19 mouse cellular contexts compared by ENCODE assay signal in genomic region chr11:117445707-117446106, GRCm38 (mm10). TPM values are rescaled to one million over a fixed set of nuclear protein-coding genes. Genes with fewer than 3 reads are reported as not detected.
DNase-seq lines count a peak whose midpoint lies in the region; ATAC-seq lines count a peak whose summit lies in the region.
"Had no signal": no experiment of that assay in that cellular context is flagged by ENCODE, and none has a peak within 500 bp of the region (broad histone marks: within the 10 kb centered on the region; RNA-seq: fewer than 3 reads in every experiment).

No protein-coding gene starts in this region.

- no peaks in the 10 kb centered on the region for H3K27me3 ChIP-seq in embryonic facial prominence, embryonic 15.5 days
- H3K27me3 ChIP-seq in embryonic facial prominence, embryonic 10.5 days (replicated peaks; ENCODE audit: low read depth, poor library complexity, severe bottlenecking): peaks cover 55% of the 10 kb centered on the region
- H3K27me3 ChIP-seq in kidney, embryonic 15.5 days: peaks cover 15% of the 10 kb centered on the region
- H3K27me3 ChIP-seq in midbrain, embryonic 16.5 days (ENCODE audit: control insufficient read depth, insufficient read depth, low read depth, low read length): no peaks in the 10 kb centered on the region

- no peak for DNase-seq in embryonic facial prominence, embryonic 10.5 days (ENCODE audit: low spot score)
- peak; percentile 27 for DNase-seq in brain, adult 2 months (ENCODE audit: low read depth, low spot score)
- no peak for DNase-seq in left cerebral cortex, postnatal 14 days (ENCODE audit: low spot score in 2 of 2)
- DNase-seq in urinary bladder, postnatal 4 days (ENCODE audit: low spot score in 2 of 2): no peak
- no peak for DNase-seq in layer of hippocampus, adult 18-20 months (ENCODE audit: low spot score in 2 of 2)
- DNase-seq: B cell, adult 2 months; cerebellum, postnatal 14 days; gastrocnemius, postnatal 25 days had no signal

- no peak overlapping the region for H3K4me2 ChIP-seq in embryonic facial prominence, embryonic 15.5 days (replicated peaks)
- no peak overlapping the region for H3K4me2 ChIP-seq in kidney, embryonic 15.5 days
- H3K4me2 ChIP-seq in midbrain, embryonic 16.5 days (ENCODE audit: low read length): no peak overlapping the region
- H3K4me2 ChIP-seq: embryonic facial prominence, embryonic 12.5 days; heart, embryonic 12.5 days had no signal

- intact Hi-C loops in left cerebral cortex, postnatal 14 days (cut with DNase I): no loop called here

- no peaks in the 10 kb centered on the region for H3K9me3 ChIP-seq in embryonic facial prominence, embryonic 15.5 days (replicated peaks)
- H3K9me3 ChIP-seq in embryonic facial prominence, embryonic 10.5 days: no peaks in the 10 kb centered on the region
- H3K9me3 ChIP-seq in kidney, embryonic 15.5 days (replicated peaks): no peaks in the 10 kb centered on the region
- H3K9me3 ChIP-seq in midbrain, embryonic 16.5 days (replicated peaks; ENCODE audit: control insufficient read depth, low read length, poor library complexity, severe bottlenecking): no peaks in the 10 kb centered on the region
- H3K9me3 ChIP-seq: embryonic facial prominence, embryonic 12.5 days; heart, embryonic 12.5 days had no signal

- no peak overlapping the region for H3K4me3 ChIP-seq in embryonic facial prominence, embryonic 15.5 days (replicated peaks)
- no peak overlapping the region for H3K4me3 ChIP-seq in embryonic facial prominence, embryonic 10.5 days
- no peak overlapping the region for H3K4me3 ChIP-seq in kidney, embryonic 15.5 days (replicated peaks)
- H3K4me3 ChIP-seq in midbrain, embryonic 16.5 days (ENCODE audit: low read depth, low read length): no peak overlapping the region
- H3K4me3 ChIP-seq: embryonic facial prominence, embryonic 12.5 days; heart, embryonic 12.5 days had no signal

- H3K4me1 ChIP-seq in embryonic facial prominence, embryonic 15.5 days: peaks cover 17% of the 10 kb centered on the region
- peaks cover 36% of the 10 kb centered on the region for H3K4me1 ChIP-seq in embryonic facial prominence, embryonic 10.5 days
- H3K4me1 ChIP-seq in kidney, embryonic 15.5 days: peaks cover 23% of the 10 kb centered on the region
- peaks cover 17% of the 10 kb centered on the region for H3K4me1 ChIP-seq in midbrain, embryonic 16.5 days (ENCODE audit: control insufficient read depth, insufficient read depth, low read length)

- no peak overlapping the region for H3K9ac ChIP-seq in embryonic facial prominence, embryonic 15.5 days
- H3K9ac ChIP-seq in kidney, embryonic 15.5 days: no peak overlapping the region
- peak overlapping the region; percentile 2; the same call in 1 of the 2 replicates for H3K9ac ChIP-seq in midbrain, embryonic 16.5 days (ENCODE audit: low read depth, low read length)
- H3K9ac ChIP-seq: embryonic facial prominence, embryonic 12.5 days; heart, embryonic 12.5 days had no signal

- H3K36me3 ChIP-seq in embryonic facial prominence, embryonic 15.5 days: no peaks in the 10 kb centered on the region
- no peaks in the 10 kb centered on the region for H3K36me3 ChIP-seq in embryonic facial prominence, embryonic 10.5 days (replicated peaks)
- no peaks in the 10 kb centered on the region for H3K36me3 ChIP-seq in kidney, embryonic 15.5 days
- H3K36me3 ChIP-seq in midbrain, embryonic 16.5 days (ENCODE audit: control insufficient read depth, insufficient read depth, low read length): no peaks in the 10 kb centered on the region
- H3K36me3 ChIP-seq: embryonic facial prominence, embryonic 12.5 days; heart, embryonic 12.5 days had no signal

- WGBS in embryonic facial prominence, embryonic 15.5 days: 52% methylated on average over 6 of the region's 6 CpGs
- WGBS in embryonic facial prominence, embryonic 10.5 days: 73% methylated on average over 6 of the region's 6 CpGs
- 27% methylated on average over 6 of the region's 6 CpGs for WGBS in kidney, embryonic 15.5 days
- 62% methylated on average over 6 of the region's 6 CpGs for WGBS in midbrain, embryonic 16.5 days

- ATAC-seq in embryonic facial prominence, embryonic 15.5 days (ENCODE audit: insufficient number of reproducible peaks, low FRiP score, low TSS enrichment, low read depth): 0 out of 2 replicates have a peak, but pooled peaks have one; percentile 51
- 0 out of 2 replicates have a peak, but pooled peaks have one; percentile 36 for ATAC-seq in kidney, embryonic 15.5 days (replicated peaks; ENCODE audit: low FRiP score)
- ATAC-seq in midbrain, embryonic 16.5 days: no peak; the same call in 1 of the 2 replicates
- ATAC-seq: forebrain, embryonic 14.5 days had no signal

- H3K27ac ChIP-seq in embryonic facial prominence, embryonic 15.5 days (replicated peaks): no peak overlapping the region
- H3K27ac ChIP-seq in embryonic facial prominence, embryonic 10.5 days (replicated peaks): no peak overlapping the region
- no peak overlapping the region for H3K27ac ChIP-seq in kidney, embryonic 15.5 days
- H3K27ac ChIP-seq in midbrain, embryonic 16.5 days (ENCODE audit: low read length): no peak overlapping the region
- H3K27ac ChIP-seq: embryonic facial prominence, embryonic 12.5 days had no signal

RNA-seq across cellular contexts. Expression of gene Gm11733, which starts 38.5 kb away (rescaled TPM):
- 0.12 TPM in 1 of 2 replicates, not detected in the other for polyA plus RNA-seq in embryonic facial prominence, embryonic 15.5 days (2015; fragmentation: Nextera tagmentation; extraction: Ambion mirVana)
- polyA plus RNA-seq in embryonic facial prominence, embryonic 10.5 days (2016; fragmentation: Nextera tagmentation; extraction: Ambion mirVana): 0.06 TPM in 2 replicates
- polyA plus RNA-seq in kidney, embryonic 15.5 days (2015; fragmentation: Nextera tagmentation; extraction: Ambion mirVana): not detected in 2 replicates
- not detected in 2 replicates for polyA plus RNA-seq in midbrain, embryonic 16.5 days (2015; fragmentation: Nextera tagmentation; extraction: Ambion mirVana)
- total RNA-seq in left cerebral cortex, postnatal 14 days (2021): under 1 TPM in 1 of 2 experiments, not detected in 1; 0.35 TPM
- under 1 TPM in 1 of 2 experiments, not detected in 1; 0.22 TPM for total RNA-seq in layer of hippocampus, adult 18-20 months (2021)
- total RNA-seq: ES-E14; gastrocnemius, postnatal 25 days; hematopoietic stem cell, adult 5-6 weeks; liver, adult 2 months had no signal
- polyA plus RNA-seq: embryonic facial prominence, embryonic 12.5 days; heart, embryonic 12.5 days; liver, adult 2 months; lung, embryonic 16.5 days; thymus, postnatal 0 days had no signal
